Mouse (Mus musculus): ENCODE measurements around the gene Lin7c. TPM values are rescaled to one million over a fixed set of nuclear protein-coding genes. Genes with fewer than 3 reads are reported as not detected.
A peak's percentile ranks its signal among the peaks of the same experiment; 100 is the strongest.

Lin7c gene
- polyA plus RNA-seq, 1 experiment from 2014 or later = 56.4 TPM

GRCm38 (mm10) chr2:109917496-109918413 is 27.1 kb downstream of the Lin7c start, which contains the start of gene Lgr4:
Gene Lgr4 (plus strand): TSS chr2:109917647.
- WGBS = under 1% methylated on average over 107 of the region's 111 CpGs
- Histone ChIP-seq H3K4me1 (peaks cover 19% of the 10 kb centered on the region), H3K4me3 (peak within 1 kb of the TSS; percentile 74), H3K4me2 (peak within 1 kb of the TSS; percentile 93), H3K27ac (peak within 1 kb of the TSS; percentile 96), H3K36me3 (no peaks in the 10 kb centered on the region), H3K27me3 (peaks cover 53% of the 10 kb centered on the region), H3K9me3 (no peaks in the 10 kb centered on the region), H3K9ac (peak within 1 kb of the TSS; percentile 74)
- ATAC-seq (ENCODE audit: borderline replicate concordance, extremely low read depth, low FRiP score, low TSS enrichment) = peak; percentile 98

GRCm38 (mm10) chr2:109918592-109919262 is 28.1 kb downstream of the Lin7c start:
- H3K36me3 ChIP-seq = no peaks in the 10 kb centered on the region
- 12% methylated on average over 22 of the region's 22 CpGs for WGBS
- ATAC-seq (ENCODE audit: borderline replicate concordance, extremely low read depth, low FRiP score, low TSS enrichment) = no peak
- peak overlapping the region; percentile 74 for H3K9ac ChIP-seq
- H3K27ac ChIP-seq = no peak overlapping the region
- H3K27me3 ChIP-seq = peaks cover 44% of the 10 kb centered on the region
- peaks cover 19% of the 10 kb centered on the region for H3K4me1 ChIP-seq
- H3K9me3 ChIP-seq = no peaks in the 10 kb centered on the region
- peak overlapping the region; percentile 93 for H3K4me2 ChIP-seq
- peak overlapping the region; percentile 74 for H3K4me3 ChIP-seq

- no peaks in the 10 kb centered on the region for H3K9me3 ChIP-seq
- H3K4me3 ChIP-seq = no peak overlapping the region
- no peak overlapping the region for H3K27ac ChIP-seq
- H3K27me3 ChIP-seq = peaks cover 33% of the 10 kb centered on the region
- WGBS = 90% methylated on average over 7 of the region's 7 CpGs
- ATAC-seq (ENCODE audit: borderline replicate concordance, extremely low read depth, low FRiP score, low TSS enrichment) = no peak
- H3K4me2 ChIP-seq = no peak overlapping the region
- no peaks in the 10 kb centered on the region for H3K36me3 ChIP-seq
- H3K9ac ChIP-seq = no peak overlapping the region
- peaks cover 19% of the 10 kb centered on the region for H3K4me1 ChIP-seq
Observed at GRCm38 (mm10) chr2:109920471-109920870, 29.8 kb downstream of the Lin7c start.

GRCm38 (mm10) chr2:109921298-109922035 is 30.8 kb downstream of the Lin7c start:
- H3K4me2 ChIP-seq = no peak overlapping the region
- no peaks in the 10 kb centered on the region for H3K36me3 ChIP-seq
- H3K27me3 ChIP-seq = peaks cover 32% of the 10 kb centered on the region; the same call in 1 of the 2 replicates
- H3K27ac ChIP-seq = no peak overlapping the region
- no peak overlapping the region for H3K9ac ChIP-seq
- no peak overlapping the region for H3K4me3 ChIP-seq
- peaks cover 19% of the 10 kb centered on the region for H3K4me1 ChIP-seq
- H3K9me3 ChIP-seq = no peaks in the 10 kb centered on the region
- 73% methylated on average over 8 of the region's 8 CpGs for WGBS
- ATAC-seq (ENCODE audit: borderline replicate concordance, extremely low read depth, low FRiP score, low TSS enrichment) = no peak

- Histone ChIP-seq H3K9ac (no peak overlapping the region), H3K4me3 (no peak overlapping the region), H3K9me3 (no peaks in the 10 kb centered on the region), H3K4me2 (no peak overlapping the region), H3K4me1 (peaks cover 14% of the 10 kb centered on the region), H3K27ac (no peak overlapping the region), H3K36me3 (no peaks in the 10 kb centered on the region), H3K27me3 (peaks cover 32% of the 10 kb centered on the region; the same call in 1 of the 2 replicates)
- ATAC-seq (ENCODE audit: borderline replicate concordance, extremely low read depth, low FRiP score, low TSS enrichment) = no peak
- WGBS = 86% methylated on average over 3 of the region's 3 CpGs
Observed at GRCm38 (mm10) chr2:109922306-109922705, 31.7 kb downstream of the Lin7c start.

- peaks cover 32% of the 10 kb centered on the region; the same call in 1 of the 2 replicates for H3K27me3 ChIP-seq
- H3K9ac ChIP-seq = no peak overlapping the region
- H3K9me3 ChIP-seq = no peaks in the 10 kb centered on the region
- no peak overlapping the region for H3K4me2 ChIP-seq
- H3K27ac ChIP-seq = no peak overlapping the region
- 84% methylated on average over 3 of the region's 3 CpGs for WGBS
- no peaks in the 10 kb centered on the region for H3K36me3 ChIP-seq
- no peak overlapping the region for H3K4me3 ChIP-seq
- ATAC-seq (ENCODE audit: borderline replicate concordance, extremely low read depth, low FRiP score, low TSS enrichment) = no peak
- H3K4me1 ChIP-seq = peaks cover 14% of the 10 kb centered on the region
Observed at GRCm38 (mm10) chr2:109923031-109923430, 32.4 kb downstream of the Lin7c start.

GRCm38 (mm10) chr2:109923945-109924344 is 33.3 kb downstream of the Lin7c start:
- peaks cover 6% of the 10 kb centered on the region for H3K4me1 ChIP-seq
- H3K4me3 ChIP-seq = no peak overlapping the region
- WGBS = 94% methylated on average over 3 of the region's 3 CpGs
- H3K27ac ChIP-seq = no peak overlapping the region
- ATAC-seq (ENCODE audit: borderline replicate concordance, extremely low read depth, low FRiP score, low TSS enrichment) = no peak
- no peak overlapping the region for H3K4me2 ChIP-seq
- H3K9ac ChIP-seq = no peak overlapping the region
- peaks cover 25% of the 10 kb centered on the region; the same call in 1 of the 2 replicates for H3K27me3 ChIP-seq
- H3K9me3 ChIP-seq = no peaks in the 10 kb centered on the region
- H3K36me3 ChIP-seq = no peaks in the 10 kb centered on the region

- Histone ChIP-seq H3K9ac (no peak overlapping the region), H3K36me3 (no peaks in the 10 kb centered on the region), H3K27me3 (peaks cover 6% of the 10 kb centered on the region; the same call in 1 of the 2 replicates), H3K4me1 (no peaks in the 10 kb centered on the region), H3K4me3 (no peak overlapping the region), H3K4me2 (no peak overlapping the region), H3K9me3 (no peaks in the 10 kb centered on the region), H3K27ac (no peak overlapping the region)
- no peak for ATAC-seq (ENCODE audit: borderline replicate concordance, extremely low read depth, low FRiP score, low TSS enrichment)
- 77% methylated on average over 4 of the region's 4 CpGs for WGBS
Observed at GRCm38 (mm10) chr2:109926984-109927383, 36.3 kb downstream of the Lin7c start.

GRCm38 (mm10) chr2:109927446-109927845 is 36.8 kb downstream of the Lin7c start:
- Histone ChIP-seq H3K27ac (no peak overlapping the region), H3K9me3 (no peaks in the 10 kb centered on the region), H3K4me3 (no peak overlapping the region), H3K27me3 (peaks cover 6% of the 10 kb centered on the region; the same call in 1 of the 2 replicates), H3K4me1 (no peaks in the 10 kb centered on the region), H3K36me3 (no peaks in the 10 kb centered on the region), H3K4me2 (no peak overlapping the region), H3K9ac (no peak overlapping the region)
- no peak for ATAC-seq (ENCODE audit: borderline replicate concordance, extremely low read depth, low FRiP score, low TSS enrichment)
- WGBS = 82% methylated on average over 7 of the region's 7 CpGs

GRCm38 (mm10) chr2:109927876-109928275 is 37.2 kb downstream of the Lin7c start:
- ATAC-seq (ENCODE audit: borderline replicate concordance, extremely low read depth, low FRiP score, low TSS enrichment) = no peak
- no peak overlapping the region for H3K4me2 ChIP-seq

GRCm38 (mm10) chr2:109928791-109929190 is 38.1 kb downstream of the Lin7c start:
- Histone ChIP-seq H3K36me3 (no peaks in the 10 kb centered on the region), H3K9me3 (no peaks in the 10 kb centered on the region), H3K27me3 (peaks cover 6% of the 10 kb centered on the region; the same call in 1 of the 2 replicates), H3K27ac (no peak overlapping the region), H3K4me3 (no peak overlapping the region), H3K4me2 (no peak overlapping the region), H3K4me1 (no peaks in the 10 kb centered on the region), H3K9ac (no peak overlapping the region)
- ATAC-seq (ENCODE audit: borderline replicate concordance, extremely low read depth, low FRiP score, low TSS enrichment) = no peak
- WGBS = 39% methylated on average over 4 of the region's 4 CpGs

More at GRCm38 (mm10) chr2:109927876-109928275, 37.2 kb downstream of the Lin7c start:
- no peak overlapping the region for H3K9ac ChIP-seq
- peaks cover 6% of the 10 kb centered on the region; the same call in 1 of the 2 replicates for H3K27me3 ChIP-seq
- no peaks in the 10 kb centered on the region for H3K36me3 ChIP-seq
- H3K4me1 ChIP-seq = no peaks in the 10 kb centered on the region
- no peak overlapping the region for H3K4me3 ChIP-seq
- no peaks in the 10 kb centered on the region for H3K9me3 ChIP-seq
- no peak overlapping the region for H3K27ac ChIP-seq
